13 mouse cellular contexts compared by ENCODE assay signal in genomic region chr17:23543325-23543724, GRCm38 (mm10). TPM values are rescaled to one million over a fixed set of nuclear protein-coding genes. Genes with fewer than 3 reads are reported as not detected.
DNase-seq lines count a peak whose midpoint lies in the region; ATAC-seq and TF ChIP-seq lines count a peak whose summit lies in the region.
"Had no signal": no experiment of that assay in that cellular context is flagged by ENCODE, and none has a peak within 500 bp of the region (broad histone marks: within the 10 kb centered on the region; RNA-seq: fewer than 3 reads in every experiment).

No protein-coding gene starts in this region.

- ATAC-seq in liver, embryonic 11.5 days (replicated peaks; ENCODE audit: low FRiP score): no peak
- ATAC-seq in liver, postnatal 0 days: no peak
- peak; percentile 71 for ATAC-seq in intestine, embryonic 15.5 days
- ATAC-seq in megakaryocyte-erythroid progenitor cell, adult 5-6 weeks (replicated peaks; ENCODE audit: low FRiP score, low TSS enrichment, poor library complexity, severe bottlenecking): no peak

- no peak for TF ChIP-seq EP300 in liver, postnatal 0 days (IDR thresholded peaks at IDR 0.05; ENCODE audit: low read depth)

- no peak for TF ChIP-seq CTCF in liver, postnatal 0 days (IDR thresholded peaks at IDR 0.05; ENCODE audit: low read depth)
- no peak for TF ChIP-seq CTCF in small intestine, adult 2 months (IDR thresholded peaks at IDR 0.05; ENCODE audit: extremely low read depth, insufficient read length, insufficient replicate concordance, low read depth, low read length)

- peak overlapping the region; percentile 19; the same call in 1 of the 2 replicates for H3K4me2 ChIP-seq in liver, embryonic 11.5 days
- no peak overlapping the region for H3K4me2 ChIP-seq in liver, postnatal 0 days (ENCODE audit: low read depth, low read length)
- H3K4me2 ChIP-seq in intestine, embryonic 15.5 days (replicated peaks): peak overlapping the region; percentile 39
- H3K4me2 ChIP-seq: hindbrain, embryonic 12.5 days; midbrain, embryonic 12.5 days had no signal

- H3K36me3 ChIP-seq in liver, embryonic 11.5 days (ENCODE audit: control insufficient read depth, insufficient read depth, low read length): no peaks in the 10 kb centered on the region
- H3K36me3 ChIP-seq in liver, postnatal 0 days (replicated peaks; ENCODE audit: insufficient read depth, low read length): no peaks in the 10 kb centered on the region
- no peaks in the 10 kb centered on the region for H3K36me3 ChIP-seq in intestine, embryonic 15.5 days
- no peaks in the 10 kb centered on the region for H3K36me3 ChIP-seq in small intestine, adult 2 months (ENCODE audit: control insufficient read depth, insufficient read depth, low read length)
- H3K36me3 ChIP-seq: embryonic facial prominence, embryonic 13.5 days; hindbrain, embryonic 12.5 days; midbrain, embryonic 12.5 days had no signal

- H3K4me3 ChIP-seq in liver, embryonic 11.5 days (ENCODE audit: low read depth, low read length): no peak overlapping the region
- no peak overlapping the region for H3K4me3 ChIP-seq in liver, postnatal 0 days (ENCODE audit: low read depth, low read length)
- no peak overlapping the region for H3K4me3 ChIP-seq in intestine, embryonic 15.5 days (replicated peaks)
- peak overlapping the region; percentile 12; the same call in 1 of the 2 replicates for H3K4me3 ChIP-seq in small intestine, adult 2 months (ENCODE audit: low read depth, low read length)
- H3K4me3 ChIP-seq: embryonic facial prominence, embryonic 13.5 days; hindbrain, embryonic 12.5 days; midbrain, embryonic 12.5 days had no signal

- WGBS in liver, embryonic 11.5 days: 22% methylated on average over 5 of the region's 5 CpGs
- 44% methylated on average over 5 of the region's 5 CpGs for WGBS in liver, postnatal 0 days (ENCODE audit: insufficient replicate concordance)
- 25% methylated on average over 5 of the region's 5 CpGs for WGBS in intestine, embryonic 15.5 days
- WGBS in small intestine, adult 2 months: 13% methylated on average over 5 of the region's 5 CpGs

- no peak overlapping the region for H3K27ac ChIP-seq in liver, embryonic 11.5 days (ENCODE audit: low read depth, low read length)
- H3K27ac ChIP-seq in liver, postnatal 0 days (ENCODE audit: low read depth): no peak overlapping the region
- H3K27ac ChIP-seq in intestine, embryonic 15.5 days: peak overlapping the region; percentile 38; the same call in 1 of the 2 replicates
- H3K27ac ChIP-seq in small intestine, adult 2 months (ENCODE audit: insufficient read depth, low read depth, low read length): peak overlapping the region; percentile 44
- H3K27ac ChIP-seq: embryonic facial prominence, embryonic 13.5 days; hindbrain, embryonic 12.5 days; midbrain, embryonic 12.5 days had no signal

- no peaks in the 10 kb centered on the region for H3K27me3 ChIP-seq in liver, embryonic 11.5 days (replicated peaks; ENCODE audit: control insufficient read depth, insufficient read depth, low read length)
- H3K27me3 ChIP-seq in liver, postnatal 0 days (ENCODE audit: insufficient read depth, low read length): 0 out of 2 replicates have a peak, but pooled peaks cover 6% of the 10 kb centered on the region
- H3K27me3 ChIP-seq in intestine, embryonic 15.5 days (replicated peaks): peaks cover 13% of the 10 kb centered on the region
- peaks cover under 1% of the 10 kb centered on the region for H3K27me3 ChIP-seq in small intestine, adult 2 months (ENCODE audit: control insufficient read depth, insufficient read depth, low read length)

- DNase-seq in embryo, embryonic 11 days: peak; percentile 27
- no peak for DNase-seq in embryo, embryonic 9.5 days (ENCODE audit: extremely low spot score)
- DNase-seq in liver, embryonic 11.5 days (ENCODE audit: low spot score): no peak
- no peak for DNase-seq in liver, postnatal 0 days
- DNase-seq in layer of hippocampus, postnatal 14 days (ENCODE audit: low spot score in 2 of 2): no peak
- DNase-seq: gastrocnemius, postnatal 10 days had no signal

- H3K4me1 ChIP-seq in liver, embryonic 11.5 days (replicated peaks; ENCODE audit: control insufficient read depth, insufficient read depth, low read length): peaks cover 19% of the 10 kb centered on the region
- H3K4me1 ChIP-seq in liver, postnatal 0 days (ENCODE audit: insufficient read depth): peaks cover 10% of the 10 kb centered on the region
- peaks cover 12% of the 10 kb centered on the region; the same call in 1 of the 2 replicates for H3K4me1 ChIP-seq in intestine, embryonic 15.5 days (replicated peaks)
- peaks cover 8% of the 10 kb centered on the region; the same call in 1 of the 2 replicates for H3K4me1 ChIP-seq in small intestine, adult 2 months (ENCODE audit: control insufficient read depth, insufficient read depth, insufficient read length, low read length)

- no peak for TF ChIP-seq POLR2A in small intestine, adult 2 months (IDR thresholded peaks at IDR 0.05; ENCODE audit: low read depth, low read length)

- no peaks in the 10 kb centered on the region for H3K9me3 ChIP-seq in liver, embryonic 11.5 days (ENCODE audit: control insufficient read depth, low read length)
- no peaks in the 10 kb centered on the region for H3K9me3 ChIP-seq in liver, postnatal 0 days (ENCODE audit: low read length)
- no peaks in the 10 kb centered on the region for H3K9me3 ChIP-seq in intestine, embryonic 15.5 days
- H3K9me3 ChIP-seq: embryonic facial prominence, embryonic 13.5 days; hindbrain, embryonic 12.5 days; midbrain, embryonic 12.5 days had no signal

- no peak overlapping the region for H3K9ac ChIP-seq in liver, embryonic 11.5 days (ENCODE audit: low read depth, low read length)
- no peak overlapping the region for H3K9ac ChIP-seq in liver, postnatal 0 days (replicated peaks)
- no peak overlapping the region for H3K9ac ChIP-seq in intestine, embryonic 15.5 days
- H3K9ac ChIP-seq: hindbrain, embryonic 12.5 days; midbrain, embryonic 12.5 days had no signal

RNA-seq across cellular contexts. Expression of gene Zfp213, which starts 20.7 kb away (rescaled TPM):
- polyA plus RNA-seq in liver, embryonic 11.5 days (2014; fragmentation: Nextera tagmentation; extraction: Ambion mirVana): 14.3 and 14.8 TPM in 2 replicates
- polyA plus RNA-seq in liver, postnatal 0 days (2015; fragmentation: Nextera tagmentation; extraction: Ambion mirVana): 5.2 and 5.5 TPM in 2 replicates
- 15.2 and 17.7 TPM in 2 replicates for polyA plus RNA-seq in intestine, embryonic 15.5 days (2015; fragmentation: Nextera tagmentation; extraction: Ambion mirVana)
- polyA plus RNA-seq in small intestine, adult 2 months (2012; rRNA removed): 6.4 and 7.8 TPM in 2 replicates
- total RNA-seq in megakaryocyte-erythroid progenitor cell, adult 5-6 weeks (2014; fragmentation: Nextera tagmentation): 7.4 and 7.8 TPM in 2 replicates
- total RNA-seq in megakaryocyte-erythroid progenitor cell, adult 5-6 weeks (2017): 4.9 and 7.5 TPM in 2 replicates
- 1 to 10 TPM; 4.6 to 6.5 TPM for total RNA-seq in layer of hippocampus, postnatal 14 days (2021)

RNA-seq across cellular contexts. Expression of gene Zfp13, which starts 56.0 kb away (rescaled TPM):
- 5.6 and 6.3 TPM in 2 replicates for polyA plus RNA-seq in liver, embryonic 11.5 days (2014; fragmentation: Nextera tagmentation; extraction: Ambion mirVana)
- polyA plus RNA-seq in liver, postnatal 0 days (2015; fragmentation: Nextera tagmentation; extraction: Ambion mirVana): 1.1 and 1.4 TPM in 2 replicates
- 10.4 and 10.5 TPM in 2 replicates for polyA plus RNA-seq in intestine, embryonic 15.5 days (2015; fragmentation: Nextera tagmentation; extraction: Ambion mirVana)
- polyA plus RNA-seq in small intestine, adult 2 months (2012; rRNA removed): 5.4 and 6.8 TPM in 2 replicates
- total RNA-seq in megakaryocyte-erythroid progenitor cell, adult 5-6 weeks (2014; fragmentation: Nextera tagmentation): not detected in 2 replicates
- total RNA-seq in megakaryocyte-erythroid progenitor cell, adult 5-6 weeks (2017): not detected in 2 replicates
- 10 to 100 TPM; 29.8 to 30.1 TPM for total RNA-seq in layer of hippocampus, postnatal 14 days (2021)

RNA-seq across cellular contexts. Expression of gene Zscan10, which starts 57.3 kb away (rescaled TPM):
- polyA plus RNA-seq in liver, embryonic 11.5 days (2014; fragmentation: Nextera tagmentation; extraction: Ambion mirVana): 0.12 and 0.25 TPM in 2 replicates
- polyA plus RNA-seq in liver, postnatal 0 days (2015; fragmentation: Nextera tagmentation; extraction: Ambion mirVana): not detected in 2 replicates
- 0.14 TPM in 1 of 2 replicates, not detected in the other for polyA plus RNA-seq in intestine, embryonic 15.5 days (2015; fragmentation: Nextera tagmentation; extraction: Ambion mirVana)
- not detected in 2 replicates for polyA plus RNA-seq in small intestine, adult 2 months (2012; rRNA removed)
- total RNA-seq in megakaryocyte-erythroid progenitor cell, adult 5-6 weeks (2014; fragmentation: Nextera tagmentation): not detected in 2 replicates
- not detected in 2 replicates for total RNA-seq in megakaryocyte-erythroid progenitor cell, adult 5-6 weeks (2017)
- under 1 TPM in 1 of 2 experiments, not detected in 1; 0.36 TPM for total RNA-seq in layer of hippocampus, postnatal 14 days (2021)
- total RNA-seq: gastrocnemius, postnatal 10 days; left cerebral cortex, postnatal 36 days had no signal
- polyA plus RNA-seq: midbrain, embryonic 12.5 days had no signal

Comparison
In these comparisons a context has a peak if more than half of its experiments do, and no peak if none do; other contexts are left out.
1. H3K27ac ChIP-seq: peak in intestine, embryonic 15.5 days (single experiment) and small intestine, adult 2 months (single experiment); none in liver, embryonic 11.5 days (single experiment) and liver, postnatal 0 days (single experiment).